Mouse (Mus musculus): ENCODE measurements around the gene Gcgr.
A peak's percentile ranks its signal among the peaks of the same experiment; 100 is the strongest.

DNA sequence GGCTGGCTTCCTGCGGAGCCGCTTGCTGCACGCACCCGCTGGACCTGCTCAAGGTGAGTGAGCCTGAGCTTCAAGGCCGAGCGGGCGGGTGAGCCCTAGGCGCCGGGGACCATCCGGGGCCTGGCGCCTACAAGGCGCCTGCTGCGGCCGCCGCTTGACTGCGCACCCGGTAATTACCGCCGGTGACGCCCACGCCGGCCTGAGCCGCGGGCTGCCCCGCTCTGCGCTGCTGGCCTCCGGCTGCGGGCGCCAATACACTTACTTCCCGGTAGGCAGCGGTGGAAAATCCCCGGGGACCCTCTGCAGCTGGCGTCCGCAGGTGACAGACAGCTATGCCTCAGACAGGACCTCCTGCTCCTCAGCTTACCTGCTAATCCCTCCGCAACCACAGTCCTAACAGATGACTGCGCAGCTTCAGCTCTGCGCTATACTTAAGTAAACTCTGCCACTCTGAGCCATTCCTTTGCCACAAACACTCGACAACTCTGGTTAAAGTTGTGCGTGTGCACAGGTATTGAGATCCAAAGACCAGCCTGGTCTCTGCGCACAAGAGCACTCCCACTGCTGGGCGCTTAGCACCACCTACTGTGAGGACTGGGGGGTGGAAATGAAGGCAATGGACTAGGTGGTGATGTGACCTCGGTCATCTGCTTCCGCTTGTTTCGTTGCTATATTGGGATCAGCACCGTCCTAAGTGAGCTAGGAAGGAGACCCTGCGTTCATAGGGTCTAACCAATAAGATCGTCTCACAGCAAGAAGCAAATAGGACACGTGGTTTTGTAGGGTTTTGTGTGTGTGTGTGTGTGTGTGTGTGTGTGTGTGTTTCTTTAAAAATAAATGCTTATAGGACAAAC is 38.2 kb upstream of the Gcgr start:
- TF ChIP-seq CTCF (IDR thresholded peaks at IDR 0.05; ENCODE audit: control insufficient read depth, insufficient read depth, low read length) (peak; percentile 46; the same call in 1 of the 2 replicates), POLR2A (IDR thresholded peaks at IDR 0.05; ENCODE audit: borderline replicate concordance, control insufficient read depth, low read depth, low read length) (no peak)

All from bone marrow, adult 2 months (tissue).